Mouse (Mus musculus) lung, postnatal 25 days (tissue): ENCODE data around the gene Plxnb1.

Experiments used
- DNase-seq: peaks from one replicate; pipeline ENCODE4 v3.0.0; 2022; ENCODE audit warnings: low spot score

The Plxnb1 gene

GRCm38 (mm10) chr9:109161941-109162340, 66.8 kb downstream of the Plxnb1 start, which contains the start of gene Fbxw21:
Fbxw21 (minus strand) TSS chr9:109162041.
- no peak for DNase-seq

- DNase-seq, result no peak
Measured at GRCm38 (mm10) chr9:109167316-109167715, 72.1 kb downstream of the Plxnb1 start.
